Mouse (Mus musculus): Measurements from ENCODE around the gene Scn4a.

DNA sequence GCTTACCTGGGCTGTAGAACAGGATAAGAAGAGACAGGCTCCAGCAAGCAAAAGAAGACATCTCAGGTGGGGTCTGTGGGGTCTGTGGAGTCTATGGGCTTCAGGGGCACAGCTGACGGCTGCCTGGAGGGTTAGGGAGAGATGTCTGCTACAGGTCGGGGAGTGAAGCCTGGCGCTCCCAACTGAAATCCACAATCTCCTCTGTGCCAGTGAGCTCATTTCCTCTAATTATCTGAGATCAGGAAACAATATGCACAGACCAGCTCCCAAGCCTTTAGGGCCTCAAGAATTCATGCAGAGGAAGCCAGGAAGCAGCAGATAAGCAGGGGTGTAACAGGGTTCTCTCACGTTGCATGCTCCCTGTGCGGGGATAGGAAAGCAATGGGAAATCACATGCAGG is 29.3 kb upstream of the Scn4a start:
- no peak for TF ChIP-seq GATA1 (IDR thresholded peaks at IDR 0.05; ENCODE audit: borderline replicate concordance, low read length)
- no peak for TF ChIP-seq CTCF (IDR thresholded peaks at IDR 0.05; ENCODE audit: low read depth, low read length)
- TF ChIP-seq TAL1 (conservative IDR thresholded peaks at IDR 0.05; ENCODE audit: low read depth, low read length), result no peak
